Mouse (Mus musculus): ENCODE measurements around the gene Ttc28. TPM values are rescaled to one million over a fixed set of nuclear protein-coding genes. Genes with fewer than 3 reads are reported as not detected.

Ttc28 gene
- polyA plus RNA-seq, 1 experiment from 2014 or later, result 5.8 TPM

DNA sequence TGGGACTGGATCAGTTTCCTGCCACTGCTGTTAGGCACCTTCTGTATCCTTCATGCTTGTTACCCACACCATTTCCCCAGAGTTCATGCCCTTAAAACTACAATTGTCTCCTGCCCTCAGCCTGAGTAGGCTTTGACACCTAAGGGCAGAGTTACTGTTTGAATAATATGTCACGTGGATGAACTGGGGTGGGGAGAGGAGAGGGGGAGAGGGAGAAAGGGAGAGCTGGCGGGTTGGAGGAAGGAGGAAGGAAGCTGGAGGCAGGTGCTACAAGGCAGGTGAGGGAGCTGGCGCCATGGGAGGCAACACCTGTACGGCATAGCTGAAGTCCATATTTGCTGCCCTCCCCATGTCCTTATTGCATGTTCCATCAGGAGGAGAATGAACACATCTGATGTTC lies 137.7 kb downstream of the Ttc28 start:
- Histone ChIP-seq H3K27me3 (ENCODE audit: control insufficient read depth, insufficient read depth, low read length) (no peaks in the 10 kb centered on the region), H3K4me2 (ENCODE audit: low read depth, low read length) (no peak overlapping the region), H3K4me1 (ENCODE audit: control insufficient read depth, insufficient read depth, low read length) (0 out of 2 replicates have a peak, but pooled peaks cover 5% of the 10 kb centered on the region), H3K27ac (ENCODE audit: low read length) (no peak overlapping the region), H3K36me3 (ENCODE audit: control insufficient read depth, insufficient read depth) (no peaks in the 10 kb centered on the region), H3K9ac (ENCODE audit: low read length) (no peak overlapping the region), H3K9me3 (replicated peaks; ENCODE audit: control insufficient read depth, low read length) (peaks cover 4% of the 10 kb centered on the region; the same call in 1 of the 2 replicates), H3K4me3 (ENCODE audit: low read length) (no peak overlapping the region)
- WGBS, result 67% methylated on average over 4 of the region's 4 CpGs
- no peak for ATAC-seq (replicated peaks; ENCODE audit: extremely low read depth, insufficient read depth, low FRiP score)

DNA sequence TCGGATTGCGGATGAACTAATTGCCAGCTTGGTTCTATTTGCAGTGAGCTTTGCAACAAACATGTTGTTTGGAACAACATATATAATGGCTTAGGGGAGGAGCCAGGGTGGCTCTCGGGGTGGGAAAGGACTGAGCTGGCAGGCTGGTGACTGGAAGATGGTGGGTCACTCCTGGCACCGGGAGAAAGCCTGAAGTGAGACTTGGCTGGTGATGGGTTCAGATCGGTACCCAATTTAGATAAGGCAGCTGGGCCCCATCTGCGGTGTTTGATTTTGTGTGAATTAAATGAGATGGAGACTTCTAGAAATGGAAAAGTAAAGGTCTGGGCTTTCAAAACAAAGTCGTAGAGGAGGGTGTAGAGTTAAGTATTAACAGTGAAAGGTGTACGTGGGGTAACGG lies 142.7 kb downstream of the Ttc28 start:
- no peaks in the 10 kb centered on the region for H3K9me3 ChIP-seq (replicated peaks; ENCODE audit: control insufficient read depth, low read length)
- H3K4me2 ChIP-seq (ENCODE audit: low read depth, low read length), result no peak overlapping the region
- 74% methylated on average over 9 of the region's 9 CpGs for WGBS
- no peaks in the 10 kb centered on the region for H3K27me3 ChIP-seq (ENCODE audit: control insufficient read depth, insufficient read depth, low read length)
- no peaks in the 10 kb centered on the region for H3K36me3 ChIP-seq (ENCODE audit: control insufficient read depth, insufficient read depth)
- no peak overlapping the region for H3K9ac ChIP-seq (ENCODE audit: low read length)
- H3K4me1 ChIP-seq (ENCODE audit: control insufficient read depth, insufficient read depth, low read length), result peaks cover 33% of the 10 kb centered on the region
- H3K4me3 ChIP-seq (ENCODE audit: low read length), result no peak overlapping the region
- no peak overlapping the region for H3K27ac ChIP-seq (ENCODE audit: low read length)
- no peak for ATAC-seq (replicated peaks; ENCODE audit: extremely low read depth, insufficient read depth, low FRiP score)

DNA sequence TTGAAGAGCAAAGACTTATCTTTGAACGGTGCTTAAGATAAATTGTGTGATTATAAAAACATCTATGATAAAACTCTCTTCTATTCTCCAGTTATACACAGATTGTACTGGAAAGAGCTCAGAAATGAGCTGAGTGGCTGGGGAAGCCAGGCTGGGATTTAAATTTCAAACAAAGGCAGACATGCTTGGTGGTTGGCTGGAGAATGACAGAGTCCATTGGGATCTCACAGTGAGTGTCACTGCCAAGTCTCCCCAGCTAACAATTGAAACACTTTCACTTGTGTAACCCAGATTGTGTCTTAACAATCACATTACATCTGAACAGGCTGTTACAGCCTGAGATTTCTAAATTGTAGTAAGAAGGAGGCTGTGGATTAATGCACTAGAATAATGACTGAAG lies 143.3 kb downstream of the Ttc28 start:
- Histone ChIP-seq H3K4me3 (ENCODE audit: low read length) (no peak overlapping the region), H3K9ac (ENCODE audit: low read length) (no peak overlapping the region), H3K9me3 (replicated peaks; ENCODE audit: control insufficient read depth, low read length) (no peaks in the 10 kb centered on the region), H3K36me3 (ENCODE audit: control insufficient read depth, insufficient read depth) (no peaks in the 10 kb centered on the region), H3K27ac (ENCODE audit: low read length) (no peak overlapping the region), H3K27me3 (ENCODE audit: control insufficient read depth, insufficient read depth, low read length) (no peaks in the 10 kb centered on the region), H3K4me2 (ENCODE audit: low read depth, low read length) (no peak overlapping the region), H3K4me1 (ENCODE audit: control insufficient read depth, insufficient read depth, low read length) (peaks cover 36% of the 10 kb centered on the region)
- 27% methylated on average over 1 of the region's 1 CpGs for WGBS
- ATAC-seq (replicated peaks; ENCODE audit: extremely low read depth, insufficient read depth, low FRiP score), result no peak

DNA sequence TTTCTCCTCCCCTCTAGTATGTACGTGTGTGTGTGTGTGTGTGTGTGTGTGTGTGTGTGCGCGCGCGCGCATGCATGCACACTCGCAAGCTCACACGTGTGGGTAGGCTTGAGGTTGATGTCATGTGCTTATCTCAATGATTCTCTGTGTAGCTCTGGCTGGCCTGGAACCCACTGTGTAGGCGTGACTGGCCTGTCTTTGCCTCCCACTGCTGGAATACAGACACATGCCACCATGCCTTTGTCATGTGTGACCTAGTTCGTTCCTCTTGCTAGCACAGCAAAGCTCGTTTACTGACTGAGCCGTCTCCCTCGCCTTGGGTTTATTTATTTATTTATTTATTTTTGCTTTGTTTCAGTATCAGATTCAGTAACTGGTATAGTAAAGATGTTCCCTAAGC lies 145.0 kb downstream of the Ttc28 start:
- no peak overlapping the region for H3K27ac ChIP-seq (ENCODE audit: low read length)
- no peak overlapping the region for H3K4me2 ChIP-seq (ENCODE audit: low read depth, low read length)
- H3K4me3 ChIP-seq (ENCODE audit: low read length), result no peak overlapping the region
- no peak overlapping the region for H3K9ac ChIP-seq (ENCODE audit: low read length)
- WGBS, result 85% methylated on average over 13 of the region's 13 CpGs
- no peaks in the 10 kb centered on the region for H3K36me3 ChIP-seq (ENCODE audit: control insufficient read depth, insufficient read depth)
- no peaks in the 10 kb centered on the region for H3K27me3 ChIP-seq (ENCODE audit: control insufficient read depth, insufficient read depth, low read length)
- peaks cover 34% of the 10 kb centered on the region for H3K4me1 ChIP-seq (ENCODE audit: control insufficient read depth, insufficient read depth, low read length)
- H3K9me3 ChIP-seq (replicated peaks; ENCODE audit: control insufficient read depth, low read length), result no peaks in the 10 kb centered on the region
- ATAC-seq (replicated peaks; ENCODE audit: extremely low read depth, insufficient read depth, low FRiP score), result no peak

DNA sequence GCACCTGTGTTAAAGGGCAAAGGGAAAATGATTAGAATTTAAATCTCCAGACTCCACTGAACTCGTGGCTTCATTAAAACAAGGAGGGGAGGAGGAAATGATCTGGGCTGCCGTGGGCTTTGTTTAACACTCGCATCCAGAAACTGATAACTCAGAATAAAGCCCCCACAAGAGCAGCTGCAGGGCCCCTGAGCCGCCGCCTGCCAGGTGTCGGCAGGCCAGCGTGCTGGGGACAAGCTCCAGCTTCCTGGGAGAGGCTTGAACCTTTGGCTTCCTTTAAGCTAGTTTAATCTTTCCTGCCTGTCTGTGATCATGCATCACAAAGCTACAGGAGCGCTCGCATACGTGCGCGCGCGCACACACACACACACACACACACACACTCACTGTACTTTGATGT lies 145.9 kb downstream of the Ttc28 start:
- no peak overlapping the region for H3K4me3 ChIP-seq (ENCODE audit: low read length)
- H3K27me3 ChIP-seq (ENCODE audit: control insufficient read depth, insufficient read depth, low read length), result no peaks in the 10 kb centered on the region
- H3K27ac ChIP-seq (ENCODE audit: low read length), result no peak overlapping the region
- H3K4me1 ChIP-seq (ENCODE audit: control insufficient read depth, insufficient read depth, low read length), result peaks cover 30% of the 10 kb centered on the region
- H3K36me3 ChIP-seq (ENCODE audit: control insufficient read depth, insufficient read depth), result no peaks in the 10 kb centered on the region
- H3K4me2 ChIP-seq (ENCODE audit: low read depth, low read length), result no peak overlapping the region
- no peaks in the 10 kb centered on the region for H3K9me3 ChIP-seq (replicated peaks; ENCODE audit: control insufficient read depth, low read length)
- WGBS, result 33% methylated on average over 14 of the region's 14 CpGs
- 0 out of 2 replicates have a peak, but pooled peaks have one; percentile 10 for ATAC-seq (replicated peaks; ENCODE audit: extremely low read depth, insufficient read depth, low FRiP score)
- no peak overlapping the region for H3K9ac ChIP-seq (ENCODE audit: low read length)

DNA sequence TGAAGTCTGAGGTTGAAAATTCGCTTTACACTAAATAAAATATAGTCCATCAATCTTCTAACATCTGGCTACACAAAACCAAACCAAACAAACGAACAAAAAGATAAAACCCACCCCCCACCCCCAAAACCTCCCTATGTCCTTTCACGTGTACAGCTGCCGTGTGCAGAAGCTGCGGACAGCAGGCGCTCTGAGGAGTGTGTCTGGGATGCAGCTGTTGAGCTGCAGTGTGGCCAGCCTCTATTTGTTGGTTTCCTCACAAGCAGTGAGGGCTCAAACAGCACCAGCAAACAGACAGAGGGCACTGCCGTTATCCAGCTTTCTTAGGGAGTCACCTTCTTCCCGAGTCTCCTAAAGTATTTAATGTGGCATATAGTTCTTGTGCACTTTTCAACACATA lies 146.6 kb downstream of the Ttc28 start:
- 57% methylated on average over 8 of the region's 8 CpGs for whole genome bisulfite sequencing
- H3K4me2 ChIP-seq (ENCODE audit: low read depth, low read length), result no peak overlapping the region
- no peaks in the 10 kb centered on the region for H3K27me3 ChIP-seq (ENCODE audit: control insufficient read depth, insufficient read depth, low read length)
- no peak overlapping the region for H3K27ac ChIP-seq (ENCODE audit: low read length)
- H3K9me3 ChIP-seq (replicated peaks; ENCODE audit: control insufficient read depth, low read length), result no peaks in the 10 kb centered on the region
- no peak for ATAC-seq (replicated peaks; ENCODE audit: extremely low read depth, insufficient read depth, low FRiP score)
- peaks cover 30% of the 10 kb centered on the region for H3K4me1 ChIP-seq (ENCODE audit: control insufficient read depth, insufficient read depth, low read length)
- no peak overlapping the region for H3K4me3 ChIP-seq (ENCODE audit: low read length)
- H3K9ac ChIP-seq (ENCODE audit: low read length), result no peak overlapping the region
- no peaks in the 10 kb centered on the region for H3K36me3 ChIP-seq (ENCODE audit: control insufficient read depth, insufficient read depth)

DNA sequence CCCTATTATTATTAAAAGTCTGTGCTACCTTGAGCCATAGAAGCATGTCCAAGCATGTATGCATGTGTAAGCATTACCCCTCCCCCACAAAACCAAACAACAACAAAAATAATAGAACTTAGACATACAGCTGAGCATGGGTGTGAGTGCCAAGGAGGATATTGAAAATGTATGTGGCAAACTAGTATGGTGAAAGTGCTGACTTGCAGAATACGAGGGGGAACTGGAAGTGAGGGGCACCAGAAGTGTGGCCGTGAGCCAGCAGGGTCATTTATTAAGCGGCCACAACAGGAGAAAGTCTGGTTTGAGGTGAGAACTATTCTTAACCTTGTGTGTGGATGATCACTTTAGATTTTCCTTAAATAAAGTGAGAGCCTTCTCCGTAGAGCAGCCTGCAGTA lies 148.7 kb downstream of the Ttc28 start:
- 57% methylated on average over 4 of the region's 4 CpGs for WGBS

DNA sequence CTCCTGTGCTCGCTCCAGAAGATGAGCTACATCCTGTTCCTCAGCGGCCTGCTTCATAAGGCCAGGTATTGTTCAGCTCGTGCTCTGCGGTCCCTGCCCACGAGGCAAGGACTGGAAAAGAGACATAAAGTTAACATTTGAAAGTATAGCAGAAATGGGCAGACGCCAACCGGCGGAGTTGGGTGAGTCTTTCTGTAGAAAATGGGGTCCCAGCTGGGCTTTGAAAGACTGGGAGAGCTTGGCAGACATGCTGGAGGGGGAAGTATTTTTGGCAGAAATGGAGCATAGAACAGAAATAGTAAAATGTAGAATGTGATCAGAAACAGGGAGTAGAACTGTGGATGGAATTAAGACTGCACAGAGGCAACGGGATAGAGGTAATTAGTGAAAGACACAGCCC lies 149.3 kb downstream of the Ttc28 start:
- Histone ChIP-seq H3K9me3 (replicated peaks; ENCODE audit: control insufficient read depth, low read length) (no peaks in the 10 kb centered on the region), H3K4me1 (ENCODE audit: control insufficient read depth, insufficient read depth, low read length) (peaks cover 23% of the 10 kb centered on the region), H3K36me3 (ENCODE audit: control insufficient read depth, insufficient read depth) (no peaks in the 10 kb centered on the region), H3K4me2 (ENCODE audit: low read depth, low read length) (no peak overlapping the region), H3K27me3 (ENCODE audit: control insufficient read depth, insufficient read depth, low read length) (no peaks in the 10 kb centered on the region), H3K4me3 (ENCODE audit: low read length) (no peak overlapping the region), H3K27ac (ENCODE audit: low read length) (no peak overlapping the region), H3K9ac (ENCODE audit: low read length) (no peak overlapping the region)
- no peak for ATAC-seq (replicated peaks; ENCODE audit: extremely low read depth, insufficient read depth, low FRiP score)
- WGBS, result 77% methylated on average over 9 of the region's 9 CpGs

More for the DNA sequence above, 148.7 kb downstream of the Ttc28 start:
- Histone ChIP-seq H3K27me3 (ENCODE audit: control insufficient read depth, insufficient read depth, low read length) (no peaks in the 10 kb centered on the region), H3K4me1 (ENCODE audit: control insufficient read depth, insufficient read depth, low read length) (peaks cover 23% of the 10 kb centered on the region), H3K27ac (ENCODE audit: low read length) (no peak overlapping the region), H3K9me3 (replicated peaks; ENCODE audit: control insufficient read depth, low read length) (no peaks in the 10 kb centered on the region), H3K4me3 (ENCODE audit: low read length) (no peak overlapping the region), H3K4me2 (ENCODE audit: low read depth, low read length) (no peak overlapping the region), H3K36me3 (ENCODE audit: control insufficient read depth, insufficient read depth) (no peaks in the 10 kb centered on the region), H3K9ac (ENCODE audit: low read length) (no peak overlapping the region)
- no peak for ATAC-seq (replicated peaks; ENCODE audit: extremely low read depth, insufficient read depth, low FRiP score)

DNA sequence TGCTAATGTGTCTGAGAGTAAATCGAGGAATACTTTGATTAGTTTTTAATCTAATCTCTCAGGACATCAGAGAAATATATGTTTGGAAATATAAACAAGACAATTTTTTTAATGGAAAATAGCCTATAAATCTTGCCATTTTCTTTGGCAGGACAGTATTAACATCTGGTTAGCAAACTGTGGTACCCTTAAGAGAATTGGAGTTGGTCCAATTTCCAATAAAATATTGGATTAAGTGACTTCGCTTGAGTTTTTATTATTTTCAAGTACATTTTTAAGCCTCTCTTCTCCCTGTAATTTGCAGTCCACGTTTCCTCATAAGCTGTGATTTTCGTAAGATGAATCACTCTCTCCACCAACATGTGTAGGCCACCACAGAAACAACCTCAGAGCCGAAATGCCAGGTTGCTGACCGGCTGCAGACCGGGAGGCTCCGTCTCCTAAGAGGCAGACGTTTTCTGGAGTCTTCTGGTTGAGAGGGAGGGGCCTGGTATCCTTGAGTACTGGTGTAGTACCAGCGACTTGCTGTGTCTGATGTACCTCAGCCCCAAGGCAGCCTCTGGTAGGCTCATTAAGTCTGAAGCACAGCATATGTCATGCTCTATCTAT lies 153.2 kb downstream of the Ttc28 start:
- no peaks in the 10 kb centered on the region for H3K27me3 ChIP-seq (ENCODE audit: control insufficient read depth, insufficient read depth, low read length)
- no peaks in the 10 kb centered on the region for H3K36me3 ChIP-seq (ENCODE audit: control insufficient read depth, insufficient read depth)
- no peak overlapping the region for H3K4me2 ChIP-seq (ENCODE audit: low read depth, low read length)
- H3K4me3 ChIP-seq (ENCODE audit: low read length), result no peak overlapping the region
- no peaks in the 10 kb centered on the region for H3K9me3 ChIP-seq (replicated peaks; ENCODE audit: control insufficient read depth, low read length)
- ATAC-seq (replicated peaks; ENCODE audit: extremely low read depth, insufficient read depth, low FRiP score), result no peak
- H3K4me1 ChIP-seq (ENCODE audit: control insufficient read depth, insufficient read depth, low read length), result peaks cover under 1% of the 10 kb centered on the region; the same call in 1 of the 2 replicates
- WGBS, result 71% methylated on average over 10 of the region's 10 CpGs
- no peak overlapping the region for H3K9ac ChIP-seq (ENCODE audit: low read length)
- H3K27ac ChIP-seq (ENCODE audit: low read length), result no peak overlapping the region
